Mouse (Mus musculus): ENCODE results near the gene Gm28308.

Gene Gm28308

GRCm38 (mm10) chr6:52185222-52185621 is 27.9 kb downstream of the Gm28308 start:
- DNase-seq (ENCODE audit: extremely low read depth, low read depth), result no peak

- no peak for DNase-seq (ENCODE audit: extremely low read depth, low read depth)
These were observed 28.5 kb downstream of the Gm28308 start for GRCm38 (mm10) chr6:52184668-52185067.

- DNase-seq (ENCODE audit: extremely low read depth, low read depth), result no peak
These were observed 29.6 kb downstream of the Gm28308 start for GRCm38 (mm10) chr6:52183311-52184080.

- no peak for DNase-seq (ENCODE audit: extremely low read depth, low read depth)
These were observed 30.3 kb downstream of the Gm28308 start for GRCm38 (mm10) chr6:52182793-52183192.

- no peak for DNase-seq (ENCODE audit: extremely low read depth, low read depth)
These were observed 31.1 kb downstream of the Gm28308 start for GRCm38 (mm10) chr6:52182030-52182429.

- no peak for DNase-seq (ENCODE audit: extremely low read depth, low read depth)
These were observed 32.4 kb downstream of the Gm28308 start for GRCm38 (mm10) chr6:52180726-52181125.

- DNase-seq (ENCODE audit: extremely low read depth, low read depth), result no peak
These were observed 32.9 kb downstream of the Gm28308 start for GRCm38 (mm10) chr6:52180213-52180710.

- no peak for DNase-seq (ENCODE audit: extremely low read depth, low read depth)
These were observed 33.4 kb downstream of the Gm28308 start for GRCm38 (mm10) chr6:52179690-52180089.

- no peak for DNase-seq (ENCODE audit: extremely low read depth, low read depth)
These were observed 34.0 kb downstream of the Gm28308 start for GRCm38 (mm10) chr6:52178918-52179665.

GRCm38 (mm10) chr6:52177806-52178205 is 35.3 kb downstream of the Gm28308 start:
- no peak for DNase-seq (ENCODE audit: extremely low read depth, low read depth)

GRCm38 (mm10) chr6:52177061-52177735 is 35.9 kb downstream of the Gm28308 start, which contains the start of gene 5730596B20Rik:
Gene 5730596B20Rik (plus strand): TSS chr6:52177498.
- no peak for DNase-seq (ENCODE audit: extremely low read depth, low read depth)

- DNase-seq (ENCODE audit: extremely low read depth, low read depth), result no peak
These were observed 36.7 kb downstream of the Gm28308 start for GRCm38 (mm10) chr6:52176391-52176790.

- DNase-seq (ENCODE audit: extremely low read depth, low read depth), result no peak
These were observed 37.3 kb downstream of the Gm28308 start for GRCm38 (mm10) chr6:52175864-52176263.

GRCm38 (mm10) chr6:52174968-52175751 is 38.0 kb downstream of the Gm28308 start:
- DNase-seq (ENCODE audit: extremely low read depth, low read depth), result no peak

GRCm38 (mm10) chr6:52173648-52174047 is 39.5 kb downstream of the Gm28308 start:
- no peak for DNase-seq (ENCODE audit: extremely low read depth, low read depth)

GRCm38 (mm10) chr6:52172501-52172900 is 40.6 kb downstream of the Gm28308 start:
- DNase-seq (ENCODE audit: extremely low read depth, low read depth), result no peak

- no peak for DNase-seq (ENCODE audit: extremely low read depth, low read depth)
These were observed 41.2 kb downstream of the Gm28308 start for GRCm38 (mm10) chr6:52171938-52172337.

- DNase-seq (ENCODE audit: extremely low read depth, low read depth), result no peak
These were observed 41.8 kb downstream of the Gm28308 start for GRCm38 (mm10) chr6:52171331-52171730.

- no peak for DNase-seq (ENCODE audit: extremely low read depth, low read depth)
These were observed 42.3 kb downstream of the Gm28308 start for GRCm38 (mm10) chr6:52170898-52171223.

GRCm38 (mm10) chr6:52170166-52170897 is 42.8 kb downstream of the Gm28308 start:
- no peak for DNase-seq (ENCODE audit: extremely low read depth, low read depth)
